Mouse (Mus musculus) myocyte (in vitro differentiated cells): ENCODE results near the gene Zfp949. TPM values are rescaled to one million over a fixed set of nuclear protein-coding genes. Genes with fewer than 3 reads are reported as not detected.
A peak's percentile ranks its signal among the peaks of the same experiment; 100 is the strongest.
"Not testable (repeated sequence)": the region's sequence is repeated elsewhere in the genome, so short reads cannot be mapped to it uniquely, and the experiment has no call there.

Experiments
- H3K27me3 ChIP-seq: one replicate; pipeline ENCODE4 v1.6.1; 2011; ENCODE audit not compliant: control insufficient read depth, insufficient read depth, insufficient read length
- H3K36me3 ChIP-seq: one replicate; pipeline ENCODE4 v1.6.1; 2011; ENCODE audit not compliant: control insufficient read depth, insufficient read depth
- H3K4me2 ChIP-seq: one replicate; pipeline ENCODE4 v1.6.1; 2011; ENCODE audit warnings: low read depth, control low read depth
- H3K4me3 ChIP-seq: one replicate; pipeline ENCODE4 v1.5.1; 2011; ENCODE audit warnings: mild to moderate bottlenecking, control low read depth, moderate library complexity
- H3K79me2 ChIP-seq: one replicate; pipeline ENCODE4 v1.6.1; 2011; ENCODE audit not compliant: control insufficient read depth, insufficient read depth
- H3ac ChIP-seq: one replicate; pipeline ENCODE4 v1.6.1; 2011; ENCODE audit not compliant: control insufficient read depth, insufficient read length
- CEBPB ChIP-seq: IDR thresholded peaks from 2 replicates; pipeline ENCODE4 v1.6.1; 2011; ENCODE audit warnings: mild to moderate bottlenecking, moderate library complexity; ENCODE audit not compliant: poor library complexity, insufficient read depth, severe bottlenecking
- E2F4 ChIP-seq: IDR thresholded peaks from one replicate; pipeline ENCODE4 v1.6.1; 2011; ENCODE audit warnings: mild to moderate bottlenecking, control low read depth, moderate library complexity; ENCODE audit not compliant: insufficient read depth
- MAX ChIP-seq: IDR thresholded peaks from one replicate; pipeline ENCODE4 v1.6.1; 2011; ENCODE audit warnings: low read depth, mild to moderate bottlenecking, control low read depth
- MYOD1 ChIP-seq, 3 experiments: IDR thresholded peaks; one replicate each; pipeline ENCODE4 v1.6.1; 2011; ENCODE audit warnings: control low read depth in 2 of 3, low read depth in 2 of 3, mild to moderate bottlenecking in 2 of 3, moderate library complexity in 1 of 3; ENCODE audit not compliant: insufficient read length in 2 of 3, control insufficient read depth in 1 of 3
- MYOG ChIP-seq, 3 experiments: IDR thresholded peaks; one replicate each; pipeline ENCODE4 v1.6.1; 2011; ENCODE audit warnings: control low read depth in 2 of 3, low read depth in 2 of 3, mild to moderate bottlenecking in 2 of 3; ENCODE audit not compliant: insufficient read length in 2 of 3, control insufficient read depth in 1 of 3, insufficient read depth in 1 of 3
- POLR2A ChIP-seq: IDR thresholded peaks from one replicate; pipeline ENCODE4 v1.6.1; 2011; ENCODE audit warnings: low read depth, mild to moderate bottlenecking, control low read depth, moderate library complexity; ENCODE audit not compliant: insufficient read length
- POLR2AphosphoS2 ChIP-seq: IDR thresholded peaks from one replicate; pipeline ENCODE4 v1.6.1; 2011; ENCODE audit warnings: low read depth, control low read depth; ENCODE audit not compliant: insufficient read length
- REST ChIP-seq: IDR thresholded peaks from one replicate; pipeline ENCODE4 v1.6.1; 2011; ENCODE audit warnings: mild to moderate bottlenecking, control low read depth, moderate library complexity; ENCODE audit not compliant: insufficient read depth, insufficient read length
- SRF ChIP-seq: IDR thresholded peaks from one replicate; pipeline ENCODE4 v1.6.1; 2011; ENCODE audit warnings: low read depth; ENCODE audit not compliant: control insufficient read depth, insufficient read length
- TCF12 ChIP-seq: IDR thresholded peaks from one replicate; pipeline ENCODE4 v1.6.1; 2011; ENCODE audit warnings: mild to moderate bottlenecking, control low read depth; ENCODE audit not compliant: poor library complexity, insufficient read depth, severe bottlenecking
- TCF3 ChIP-seq: IDR thresholded peaks from one replicate; pipeline ENCODE4 v1.6.1; 2011; ENCODE audit warnings: low read depth, control low read depth; ENCODE audit not compliant: insufficient read length
- USF1 ChIP-seq: IDR thresholded peaks from one replicate; pipeline ENCODE4 v1.6.1; 2011; ENCODE audit warnings: low read depth, mild to moderate bottlenecking, control low read depth, moderate library complexity
- polyA plus RNA-seq: library from polyadenylated mRNA; unstranded; fragments of >200 nt; fragmentation: generic; extraction: Trizol; gene quantifications from one replicate; pipeline ENCODE4 v1.2.1, GENCODE M21; 2012; ENCODE audit warnings: missing spikeins

Zfp949 gene
- polyA plus RNA-seq, 1 experiment, result 3.7 TPM

GRCm38 (mm10) chr9:88553071-88553470, 5.3 kb downstream of the Zfp949 start:
- TF ChIP-seq REST (no peak), USF1 (no peak), SRF (no peak), CEBPB (no peak), MAX (no peak), TCF12 (no peak), POLR2AphosphoS2 (no peak)
- no peak overlapping the region for H3K4me3 ChIP-seq
- no peak overlapping the region for H3ac ChIP-seq
- H3K36me3 ChIP-seq, result no peaks in the 10 kb centered on the region
- no peak overlapping the region for H3K4me2 ChIP-seq
- H3K27me3 ChIP-seq, result no peaks in the 10 kb centered on the region
- H3K79me2 ChIP-seq, result no peaks in the 10 kb centered on the region

- no peaks in the 10 kb centered on the region for H3K27me3 ChIP-seq
- no peaks in the 10 kb centered on the region for H3K79me2 ChIP-seq
- TF ChIP-seq MYOG (IDR thresholded peaks at IDR 0.05; ENCODE audit: control insufficient read depth in 1 of 3, insufficient read depth in 1 of 3, insufficient read length in 2 of 3, low read depth in 2 of 3), result no peak
- no peak for TF ChIP-seq SRF
- no peak for TF ChIP-seq TCF12
- TF ChIP-seq POLR2A, result no peak
- no peak for TF ChIP-seq POLR2AphosphoS2
- TF ChIP-seq USF1, result no peak
- no peak for TF ChIP-seq MAX
- TF ChIP-seq E2F4, result no peak
- TF ChIP-seq MYOD1 (IDR thresholded peaks at IDR 0.05; ENCODE audit: control insufficient read depth in 1 of 3, insufficient read length in 2 of 3, low read depth in 2 of 3), result no peak
- no peak for TF ChIP-seq CEBPB
- no peak for TF ChIP-seq TCF3
- no peak for TF ChIP-seq REST
- H3K4me2 ChIP-seq, result no peak overlapping the region
- peaks cover 6% of the 10 kb centered on the region for H3K36me3 ChIP-seq
- no peak overlapping the region for H3ac ChIP-seq
- H3K4me3 ChIP-seq, result no peak overlapping the region
Observed at GRCm38 (mm10) chr9:88558146-88558545, 10.3 kb downstream of the Zfp949 start.

GRCm38 (mm10) chr9:88561476-88561875, 13.7 kb downstream of the Zfp949 start:
- not testable (repeated sequence) for H3K4me2 ChIP-seq, H3K27me3 ChIP-seq, H3K4me3 ChIP-seq, H3K36me3 ChIP-seq, H3K79me2 ChIP-seq, H3ac ChIP-seq

- H3K36me3 ChIP-seq, result peaks cover 34% of the 10 kb centered on the region
- not testable (repeated sequence) for H3K4me2 ChIP-seq, H3ac ChIP-seq, H3K27me3 ChIP-seq, H3K4me3 ChIP-seq, H3K79me2 ChIP-seq
- peak; percentile 4 for TF ChIP-seq POLR2AphosphoS2
Observed at GRCm38 (mm10) chr9:88570471-88570870, 22.7 kb downstream of the Zfp949 start.

GRCm38 (mm10) chr9:88580591-88580990, 32.8 kb downstream of the Zfp949 start, which contains the start of gene Trim43a:
Trim43a (plus strand) TSS chr9:88580891.
- not testable (repeated sequence) for H3ac ChIP-seq, H3K4me2 ChIP-seq, H3K36me3 ChIP-seq, H3K27me3 ChIP-seq, H3K4me3 ChIP-seq, H3K79me2 ChIP-seq

GRCm38 (mm10) chr9:88593708-88594107, 45.9 kb downstream of the Zfp949 start:
- H3ac ChIP-seq, H3K27me3 ChIP-seq, H3K4me3 ChIP-seq, H3K4me2 ChIP-seq, H3K79me2 ChIP-seq, H3K36me3 ChIP-seq: not testable (repeated sequence)
